Mouse (Mus musculus) heart, adult 9 months (tissue): ENCODE measurements around the gene R3hdm4.

Experiments
- DNase-seq, 2 experiments: peaks; one replicate each; pipeline ENCODE4 v3.0.0; 2022; ENCODE audit warnings: low spot score in 2 of 2

R3hdm4 gene

GRCm38 (mm10) chr10:79920958-79921535 lies at the start of gene R3hdm4:
Gene R3hdm4 (minus strand): TSS chr10:79921208.
- no peak for DNase-seq

GRCm38 (mm10) chr10:79970415-79971182 lies 49.6 kb upstream of the R3hdm4 start, which contains the start of gene Grin3b:
Gene Grin3b (plus strand): TSS chr10:79970715.
- DNase-seq = no peak

- no peak for DNase-seq
Observed at GRCm38 (mm10) chr10:79969124-79969568, 48.1 kb upstream of the R3hdm4 start.

GRCm38 (mm10) chr10:79968181-79968580 lies 47.2 kb upstream of the R3hdm4 start:
- DNase-seq = no peak

- peak; percentile 70 to 71 for DNase-seq
Observed at GRCm38 (mm10) chr10:79966886-79967400, 45.9 kb upstream of the R3hdm4 start.

GRCm38 (mm10) chr10:79965325-79965724 lies 44.3 kb upstream of the R3hdm4 start:
- DNase-seq = no peak

- DNase-seq = no peak
Observed at GRCm38 (mm10) chr10:79964727-79965126, 43.7 kb upstream of the R3hdm4 start.

- DNase-seq = no peak
Observed at GRCm38 (mm10) chr10:79960671-79961294, 39.8 kb upstream of the R3hdm4 start.

GRCm38 (mm10) chr10:79959847-79960601 lies 39.0 kb upstream of the R3hdm4 start, which contains the start of gene Wdr18:
Gene Wdr18 (plus strand): TSS chr10:79960152.
- DNase-seq = peak; percentile 100

GRCm38 (mm10) chr10:79959412-79959811 lies 38.4 kb upstream of the R3hdm4 start:
- peak in 1 of 2 experiments; percentile 57 for DNase-seq

- peak; percentile 67 to 79 for DNase-seq
Observed at GRCm38 (mm10) chr10:79958140-79958816, 37.3 kb upstream of the R3hdm4 start.

- no peak for DNase-seq
Observed at GRCm38 (mm10) chr10:79956643-79957154, 35.7 kb upstream of the R3hdm4 start.

- no peak for DNase-seq
Observed at GRCm38 (mm10) chr10:79955691-79956090, 34.7 kb upstream of the R3hdm4 start.

GRCm38 (mm10) chr10:79953946-79954345 lies 32.9 kb upstream of the R3hdm4 start:
- no peak for DNase-seq

GRCm38 (mm10) chr10:79950661-79951060 lies 29.7 kb upstream of the R3hdm4 start:
- no peak for DNase-seq

GRCm38 (mm10) chr10:79949873-79950272 lies 28.9 kb upstream of the R3hdm4 start:
- no peak for DNase-seq

- no peak for DNase-seq
Observed at GRCm38 (mm10) chr10:79947502-79947901, 26.5 kb upstream of the R3hdm4 start.

GRCm38 (mm10) chr10:79946752-79947322 lies 25.8 kb upstream of the R3hdm4 start:
- DNase-seq = no peak

- DNase-seq = no peak
Observed at GRCm38 (mm10) chr10:79945507-79946234, 24.7 kb upstream of the R3hdm4 start.

GRCm38 (mm10) chr10:79943471-79943901 lies 22.5 kb upstream of the R3hdm4 start:
- DNase-seq = no peak
